Mouse (Mus musculus) layer of hippocampus, adult 9-10 months (tissue): ENCODE measurements around the gene Gm16368.
"Not testable (repeated sequence)": the region's sequence is repeated elsewhere in the genome, so short reads cannot be mapped to it uniquely, and the experiment has no call there.

Source experiments
- DNase-seq: peaks from one replicate; pipeline ENCODE4 v3.0.0; 2022; ENCODE audit warnings: low spot score

Gm16368 gene

GRCm38 (mm10) chr12:88083397-88083796 lies at the start of gene Gm16368:
Gm16368 (plus strand) TSS chr12:88083697.
- not testable (repeated sequence) for DNase-seq

GRCm38 (mm10) chr12:88039062-88039461 lies 44.4 kb upstream of the Gm16368 start:
- not testable (repeated sequence) for DNase-seq

- DNase-seq = not testable (repeated sequence)
Measured at GRCm38 (mm10) chr12:88039703-88040102, 43.8 kb upstream of the Gm16368 start.

- not testable (repeated sequence) for DNase-seq
Measured at GRCm38 (mm10) chr12:88045226-88045625, 38.3 kb upstream of the Gm16368 start.
